Mouse (Mus musculus): ENCODE results near the gene Stx11. TPM values are rescaled to one million over a fixed set of nuclear protein-coding genes. Genes with fewer than 3 reads are reported as not detected.

Gene Stx11
- polyA plus RNA-seq, 1 experiment from 2014 or later = 12.5 TPM

DNA sequence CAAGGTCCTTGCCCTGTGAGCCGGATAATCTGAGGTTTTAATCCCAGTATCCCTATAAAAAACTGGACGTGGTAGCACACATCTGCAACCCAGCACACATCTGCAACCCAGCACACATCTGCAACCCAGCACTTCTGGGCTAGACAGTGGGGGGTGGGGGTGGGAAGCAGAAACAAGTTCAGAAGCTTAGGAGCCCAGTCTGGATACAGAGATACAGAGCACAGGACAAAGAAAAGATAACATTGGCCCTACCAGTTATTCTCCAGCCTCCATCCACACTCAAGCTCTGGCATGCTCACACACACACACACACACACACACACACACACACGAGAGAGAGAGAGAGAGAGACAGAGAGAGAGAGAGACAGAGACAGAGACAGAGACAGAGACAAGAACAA lies 19.4 kb upstream of the Stx11 start:
- ATAC-seq (ENCODE audit: low read depth) (peak; percentile 62), DNase-seq (no peak)
- Histone ChIP-seq H3K9me3 (replicated peaks) (no peaks in the 10 kb centered on the region), H3K27me3 (no peaks in the 10 kb centered on the region), H3K4me1 (replicated peaks) (peaks cover 31% of the 10 kb centered on the region), H3K27ac (no peak overlapping the region), H3K9ac (no peak overlapping the region), H3K4me2 (no peak overlapping the region), H3K4me3 (replicated peaks) (no peak overlapping the region), H3K36me3 (no peaks in the 10 kb centered on the region)
- 37% methylated on average over 3 of the region's 3 CpGs for WGBS (ENCODE audit: insufficient replicate concordance)

DNA sequence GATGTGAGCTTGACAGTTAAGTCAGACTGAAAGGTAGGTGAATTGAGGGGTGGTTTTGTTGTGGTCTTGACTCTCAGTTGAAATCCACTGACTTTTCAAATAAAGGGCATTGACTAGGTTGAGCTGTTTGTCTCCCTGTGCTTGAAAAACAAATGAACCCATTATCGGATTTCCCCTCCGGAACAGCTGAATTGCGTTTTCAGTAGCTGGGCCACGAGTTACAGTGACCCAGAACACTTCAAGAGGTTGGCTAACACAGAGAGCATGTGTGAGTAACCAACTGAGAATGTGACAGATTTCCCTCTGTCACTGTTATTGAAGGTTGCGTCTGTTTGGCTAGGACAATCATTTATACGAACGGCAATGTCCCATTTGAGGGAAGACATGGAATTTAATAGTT lies 17.0 kb upstream of the Stx11 start:
- Histone ChIP-seq H3K4me1 (replicated peaks) (peaks cover 12% of the 10 kb centered on the region), H3K27me3 (no peaks in the 10 kb centered on the region), H3K9ac (no peak overlapping the region), H3K36me3 (no peaks in the 10 kb centered on the region), H3K4me2 (no peak overlapping the region), H3K9me3 (replicated peaks) (no peaks in the 10 kb centered on the region), H3K4me3 (replicated peaks) (no peak overlapping the region), H3K27ac (no peak overlapping the region)
- no peak for DNase-seq
- no peak for ATAC-seq (ENCODE audit: low read depth)
- 76% methylated on average over 7 of the region's 7 CpGs for WGBS (ENCODE audit: insufficient replicate concordance)

DNA sequence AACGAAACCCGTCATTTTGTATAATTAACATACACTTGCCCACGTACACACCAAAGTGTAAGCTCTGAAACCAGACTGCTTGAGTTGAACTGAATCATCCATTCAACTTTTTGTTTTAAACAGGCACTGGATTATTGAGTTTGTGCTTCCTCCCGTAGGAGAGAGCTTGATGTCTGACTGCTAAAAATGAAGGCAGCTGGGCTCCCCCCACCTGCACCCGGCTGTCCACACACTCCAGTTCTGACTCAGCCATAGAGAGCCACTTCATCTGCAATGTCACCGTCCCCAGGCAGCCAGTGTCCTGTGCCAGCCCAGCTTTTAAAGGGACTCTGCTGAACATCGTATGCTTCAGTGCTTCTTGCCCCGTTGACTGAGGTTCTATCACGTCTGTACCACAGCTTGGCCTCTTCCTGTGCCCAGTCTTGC lies 13.7 kb upstream of the Stx11 start:
- WGBS (ENCODE audit: insufficient replicate concordance) = 67% methylated on average over 9 of the region's 9 CpGs
- Histone ChIP-seq H3K9ac (no peak overlapping the region), H3K4me3 (replicated peaks) (no peak overlapping the region), H3K9me3 (replicated peaks) (no peaks in the 10 kb centered on the region), H3K27ac (no peak overlapping the region), H3K4me2 (no peak overlapping the region), H3K27me3 (no peaks in the 10 kb centered on the region), H3K4me1 (replicated peaks) (no peaks in the 10 kb centered on the region), H3K36me3 (no peaks in the 10 kb centered on the region)
- ATAC-seq (ENCODE audit: low read depth) = no peak
- no peak for DNase-seq

DNA sequence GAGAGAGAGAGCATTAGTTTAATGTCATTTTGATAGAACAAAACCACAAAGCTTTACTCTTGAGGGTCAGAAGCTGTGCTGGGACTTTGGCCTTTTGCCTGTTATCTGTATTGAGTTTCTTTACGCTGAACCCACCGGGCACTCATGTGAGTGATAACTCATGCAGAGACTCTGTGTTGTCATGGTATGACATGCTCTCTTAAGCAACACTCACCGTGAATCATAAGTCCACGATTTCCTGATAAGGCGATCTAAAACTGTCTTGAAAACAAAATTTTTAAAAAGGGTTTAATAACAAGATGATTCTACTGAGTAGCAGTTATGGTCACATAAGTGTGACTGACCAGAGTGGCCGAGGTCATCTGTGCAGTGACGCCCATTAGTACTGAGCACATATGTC lies 12.5 kb upstream of the Stx11 start:
- Histone ChIP-seq H3K9ac (no peak overlapping the region), H3K4me2 (no peak overlapping the region), H3K27me3 (no peaks in the 10 kb centered on the region), H3K4me1 (replicated peaks) (no peaks in the 10 kb centered on the region), H3K27ac (no peak overlapping the region), H3K9me3 (replicated peaks) (no peaks in the 10 kb centered on the region), H3K36me3 (no peaks in the 10 kb centered on the region), H3K4me3 (replicated peaks) (no peak overlapping the region)
- DNase-seq (no peak), ATAC-seq (ENCODE audit: low read depth) (no peak)
- WGBS (ENCODE audit: insufficient replicate concordance) = 45% methylated on average over 7 of the region's 7 CpGs

DNA sequence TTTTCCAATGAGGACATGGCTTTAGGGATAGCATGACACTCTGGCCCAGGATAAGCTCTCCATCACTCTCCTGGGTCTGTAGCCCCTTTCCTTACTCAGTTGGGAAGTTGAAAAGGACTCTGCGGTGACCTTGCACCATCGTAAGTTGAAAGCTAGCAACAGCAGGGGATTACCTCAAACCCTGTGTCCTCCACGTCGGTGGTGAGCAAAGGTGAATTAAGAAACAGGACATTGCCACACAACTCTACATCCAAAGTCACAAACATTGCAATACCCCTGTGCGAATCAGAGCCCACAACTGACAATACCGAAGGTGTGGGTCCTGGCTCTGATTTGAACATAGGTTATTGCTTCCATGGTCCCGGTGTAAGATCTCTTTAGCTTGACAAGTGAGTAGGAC lies 11.9 kb upstream of the Stx11 start:
- Histone ChIP-seq H3K9me3 (replicated peaks) (no peaks in the 10 kb centered on the region), H3K27ac (no peak overlapping the region), H3K36me3 (no peaks in the 10 kb centered on the region), H3K4me1 (replicated peaks) (no peaks in the 10 kb centered on the region), H3K9ac (no peak overlapping the region), H3K4me2 (no peak overlapping the region), H3K27me3 (no peaks in the 10 kb centered on the region), H3K4me3 (replicated peaks) (no peak overlapping the region)
- WGBS (ENCODE audit: insufficient replicate concordance) = 71% methylated on average over 7 of the region's 7 CpGs
- no peak for ATAC-seq (ENCODE audit: low read depth)
- no peak for DNase-seq

DNA sequence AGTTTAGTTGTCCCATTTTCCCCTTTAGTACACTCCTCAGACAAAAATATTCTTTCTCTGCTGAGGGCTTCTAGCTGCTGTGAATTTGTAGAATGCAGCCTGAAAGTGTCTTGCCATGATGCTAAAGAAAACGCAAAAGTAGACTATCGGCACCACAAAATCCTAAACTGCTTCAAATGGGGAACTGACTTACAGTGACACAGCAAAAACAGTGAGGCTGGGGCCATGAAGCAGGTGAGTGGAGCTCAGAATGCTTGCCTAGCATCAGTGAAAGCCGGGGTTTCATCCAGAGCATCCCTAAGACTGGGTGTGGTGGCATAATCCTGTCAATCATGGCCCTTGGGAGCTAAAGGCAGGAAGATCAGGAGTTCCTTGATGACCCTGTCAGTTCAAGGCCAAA lies 11.4 kb upstream of the Stx11 start:
- no peak overlapping the region for H3K4me2 ChIP-seq
- no peak overlapping the region for H3K9ac ChIP-seq
- no peaks in the 10 kb centered on the region for H3K36me3 ChIP-seq
- H3K4me1 ChIP-seq (replicated peaks) = no peaks in the 10 kb centered on the region
- no peaks in the 10 kb centered on the region for H3K27me3 ChIP-seq
- H3K9me3 ChIP-seq (replicated peaks) = no peaks in the 10 kb centered on the region
- 42% methylated on average over 3 of the region's 3 CpGs for WGBS (ENCODE audit: insufficient replicate concordance)
- H3K27ac ChIP-seq = no peak overlapping the region
- no peak overlapping the region for H3K4me3 ChIP-seq (replicated peaks)
- no peak for ATAC-seq (ENCODE audit: low read depth)
- DNase-seq = no peak

DNA sequence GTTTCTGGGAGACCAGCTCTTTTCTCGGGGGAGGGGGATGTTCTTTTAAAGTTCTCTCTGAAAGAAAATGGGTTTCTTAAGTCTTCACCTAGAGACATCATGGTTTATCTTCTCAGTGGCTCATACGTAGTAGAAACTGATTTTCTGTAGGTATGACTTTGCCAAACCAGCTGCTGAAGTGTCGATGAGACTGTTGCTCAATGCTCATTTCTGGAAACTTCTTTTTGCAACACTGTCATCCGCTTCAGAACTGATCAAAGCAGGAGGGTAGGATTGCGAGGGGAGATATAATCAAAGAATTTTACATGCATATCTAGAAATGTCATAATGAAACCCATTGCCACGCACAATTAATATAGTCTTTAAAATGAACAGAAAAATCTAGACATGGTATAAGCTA lies 10.5 kb upstream of the Stx11 start:
- no peak for DNase-seq
- Histone ChIP-seq H3K27ac (no peak overlapping the region), H3K4me3 (replicated peaks) (no peak overlapping the region), H3K4me2 (no peak overlapping the region), H3K9me3 (replicated peaks) (no peaks in the 10 kb centered on the region), H3K36me3 (no peaks in the 10 kb centered on the region), H3K4me1 (replicated peaks) (no peaks in the 10 kb centered on the region), H3K27me3 (no peaks in the 10 kb centered on the region), H3K9ac (no peak overlapping the region)
- no peak for ATAC-seq (ENCODE audit: low read depth)
- WGBS (ENCODE audit: insufficient replicate concordance) = 68% methylated on average over 6 of the region's 6 CpGs

DNA sequence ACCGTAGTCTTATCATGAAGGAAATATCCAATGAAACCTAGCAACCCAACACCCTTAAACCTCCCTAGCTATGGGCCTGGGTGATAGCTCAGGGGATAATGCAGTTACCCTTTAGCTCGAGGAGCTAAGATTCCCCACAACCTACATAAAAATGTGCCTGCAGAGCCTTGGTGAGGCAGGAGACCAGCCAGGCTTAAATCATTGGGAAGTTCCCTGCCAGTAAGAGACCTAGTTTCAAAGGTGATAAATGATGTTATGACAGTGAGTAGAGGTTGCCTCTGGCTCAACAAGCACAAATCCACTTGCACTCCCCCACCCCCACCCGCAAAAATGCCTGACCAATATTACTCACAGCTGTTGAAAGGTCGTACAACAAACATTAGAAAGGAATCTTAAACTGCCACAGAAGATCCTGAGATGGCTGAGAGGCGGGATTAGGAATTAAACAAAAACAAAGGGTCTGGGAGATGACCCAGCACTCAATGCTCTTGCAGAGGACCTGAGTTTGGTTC lies 1.6 kb upstream of the Stx11 start:
- H3K4me3 ChIP-seq (replicated peaks) = no peak overlapping the region
- no peaks in the 10 kb centered on the region for H3K36me3 ChIP-seq
- DNase-seq = no peak
- WGBS (ENCODE audit: insufficient replicate concordance) = 70% methylated on average over 5 of the region's 5 CpGs
- no peak overlapping the region for H3K27ac ChIP-seq
- no peak overlapping the region for H3K9ac ChIP-seq
- no peaks in the 10 kb centered on the region for H3K9me3 ChIP-seq (replicated peaks)
- no peaks in the 10 kb centered on the region for H3K27me3 ChIP-seq
- no peak for ATAC-seq (ENCODE audit: low read depth)
- H3K4me2 ChIP-seq = no peak overlapping the region
- H3K4me1 ChIP-seq (replicated peaks) = peaks cover 33% of the 10 kb centered on the region

DNA sequence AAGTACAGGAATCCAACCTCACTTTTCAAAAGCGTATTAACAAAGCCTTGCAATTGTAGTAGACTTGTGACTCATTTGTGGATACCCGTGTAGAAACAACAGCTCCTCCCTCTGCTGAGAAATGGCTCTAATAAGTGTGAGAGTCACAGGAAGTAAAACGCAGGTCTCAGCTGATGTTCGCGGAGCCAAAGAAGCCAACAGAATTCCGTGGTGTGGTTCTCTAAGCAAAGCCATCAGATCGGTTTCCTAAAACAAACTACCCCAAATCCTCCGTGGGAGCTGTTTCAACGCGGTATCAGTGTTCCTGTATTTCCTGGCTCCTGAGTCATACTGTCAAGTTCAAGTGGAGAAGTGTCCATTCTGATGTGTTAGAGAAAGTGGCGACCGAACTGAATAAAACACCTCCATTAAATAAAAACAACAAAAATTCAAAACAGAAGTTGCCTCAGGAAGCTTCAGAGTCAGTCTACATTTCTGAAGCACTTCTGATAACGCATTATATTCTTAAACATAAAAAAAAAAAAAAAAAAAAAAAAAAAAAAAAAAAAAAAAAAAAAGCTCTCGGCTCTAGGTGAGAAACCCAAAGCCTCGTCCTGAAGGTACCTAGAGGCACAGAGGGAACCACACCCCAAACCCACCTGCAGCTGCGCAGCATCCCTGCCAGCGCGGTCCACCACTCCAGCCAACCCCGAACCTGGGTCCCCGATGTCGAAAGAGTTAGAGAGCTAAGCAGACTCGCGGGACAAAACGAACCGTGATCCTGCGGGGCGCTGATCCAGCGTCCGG lies 543 bp downstream of the Stx11 start:
- Histone ChIP-seq H3K9me3 (replicated peaks) (no peaks in the 10 kb centered on the region), H3K27ac (peak overlapping the region; percentile 82), H3K4me1 (replicated peaks) (peaks cover 34% of the 10 kb centered on the region), H3K4me2 (peak overlapping the region; percentile 85), H3K9ac (peak overlapping the region; percentile 82), H3K36me3 (0 out of 2 replicates have a peak, but pooled peaks cover 4% of the 10 kb centered on the region), H3K4me3 (replicated peaks) (peak overlapping the region; percentile 84), H3K27me3 (no peaks in the 10 kb centered on the region)
- WGBS (ENCODE audit: insufficient replicate concordance) = 3% methylated on average over 29 of the region's 29 CpGs
- ATAC-seq (ENCODE audit: low read depth) (peak; percentile 56), DNase-seq (peak; percentile 25)

DNA sequence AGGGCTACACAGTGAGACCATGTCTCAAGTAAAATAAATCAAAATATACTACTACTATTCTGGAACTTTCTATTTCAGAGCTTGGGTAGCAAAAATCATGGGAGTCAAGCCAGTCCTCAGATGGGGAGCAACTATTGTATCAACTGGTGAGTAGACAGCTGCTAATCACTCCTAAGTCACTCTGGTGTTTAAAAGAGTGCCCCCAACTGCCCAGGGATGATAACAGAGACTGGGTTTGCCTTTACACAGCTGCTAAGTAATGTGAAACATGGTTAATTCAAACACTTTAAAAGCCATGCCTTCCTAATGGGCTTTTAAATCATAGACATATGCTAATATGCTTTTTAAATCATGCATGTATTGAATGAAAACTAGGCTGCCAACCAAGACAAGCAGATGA lies 1.9 kb downstream of the Stx11 start:
- peak overlapping the region; percentile 84 for H3K4me3 ChIP-seq (replicated peaks)
- DNase-seq (peak; percentile 69), ATAC-seq (ENCODE audit: low read depth) (peak; percentile 79)
- H3K9me3 ChIP-seq (replicated peaks) = no peaks in the 10 kb centered on the region
- H3K9ac ChIP-seq = peak overlapping the region; percentile 57
- H3K4me1 ChIP-seq (replicated peaks) = peaks cover 34% of the 10 kb centered on the region
- peak overlapping the region; percentile 82 for H3K27ac ChIP-seq
- 0 out of 2 replicates have a peak, but pooled peaks cover 4% of the 10 kb centered on the region for H3K36me3 ChIP-seq
- no peaks in the 10 kb centered on the region for H3K27me3 ChIP-seq
- H3K4me2 ChIP-seq = peak overlapping the region; percentile 85

DNA sequence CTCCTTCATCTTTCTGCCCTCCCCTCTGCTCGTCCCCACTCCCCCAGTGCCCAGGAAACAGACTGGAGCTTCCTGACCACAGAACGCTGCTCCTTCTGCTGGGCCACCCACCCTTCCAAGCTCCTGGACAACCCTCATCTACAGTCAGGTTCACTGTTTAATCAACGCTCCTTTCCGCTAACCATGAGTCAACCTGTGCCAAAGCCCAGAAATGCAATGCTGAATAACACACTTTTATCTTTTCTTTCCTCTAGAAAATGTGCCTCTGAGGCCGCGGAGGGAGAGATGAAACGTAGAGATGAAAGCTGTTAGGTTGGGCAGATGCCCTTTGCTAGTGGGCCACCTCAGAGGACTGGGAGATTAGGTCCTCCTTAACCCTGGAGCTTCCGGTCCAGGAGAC lies 2.6 kb downstream of the Stx11 start:
- ATAC-seq (ENCODE audit: low read depth) (no peak), DNase-seq (no peak)
- H3K27ac ChIP-seq = peak overlapping the region; percentile 82
- H3K27me3 ChIP-seq = no peaks in the 10 kb centered on the region
- 26% methylated on average over 8 of the region's 8 CpGs for WGBS (ENCODE audit: insufficient replicate concordance)
- H3K9ac ChIP-seq = peak overlapping the region; percentile 57
- H3K4me2 ChIP-seq = peak overlapping the region; percentile 85
- peak overlapping the region; percentile 21 for H3K4me3 ChIP-seq (replicated peaks)
- H3K36me3 ChIP-seq = 0 out of 2 replicates have a peak, but pooled peaks cover 4% of the 10 kb centered on the region
- H3K4me1 ChIP-seq (replicated peaks) = peaks cover 34% of the 10 kb centered on the region
- no peaks in the 10 kb centered on the region for H3K9me3 ChIP-seq (replicated peaks)

DNA sequence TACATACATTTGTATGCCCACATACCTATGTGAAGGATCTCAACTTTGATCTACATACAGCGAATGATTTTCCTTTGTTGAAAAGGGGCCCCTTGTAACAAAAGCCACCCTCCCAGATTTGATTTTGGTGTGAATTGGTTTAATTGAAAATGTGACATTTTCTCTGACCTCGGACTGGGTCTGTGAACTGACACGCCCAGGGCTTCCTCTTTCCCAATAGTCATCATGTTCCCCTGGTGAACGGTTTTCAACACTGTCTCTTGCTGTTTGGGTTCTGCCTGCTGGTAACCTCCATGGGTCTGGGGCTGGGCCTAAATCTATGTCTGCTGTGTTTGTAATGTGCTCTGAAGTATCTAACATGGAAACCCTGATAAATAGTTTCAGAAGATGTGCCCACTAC lies 6.8 kb downstream of the Stx11 start:
- WGBS (ENCODE audit: insufficient replicate concordance) = 48% methylated on average over 4 of the region's 4 CpGs

More for the DNA sequence above, 6.8 kb downstream of the Stx11 start:
- ATAC-seq (ENCODE audit: low read depth) (no peak), DNase-seq (no peak)
- Histone ChIP-seq H3K4me2 (no peak overlapping the region), H3K9ac (no peak overlapping the region), H3K27me3 (no peaks in the 10 kb centered on the region), H3K27ac (no peak overlapping the region), H3K36me3 (0 out of 2 replicates have a peak, but pooled peaks cover 4% of the 10 kb centered on the region), H3K4me1 (replicated peaks) (peaks cover 27% of the 10 kb centered on the region), H3K4me3 (replicated peaks) (no peak overlapping the region), H3K9me3 (replicated peaks) (no peaks in the 10 kb centered on the region)
